8 mouse cellular contexts compared by ENCODE assay signal in the genomic region with DNA sequence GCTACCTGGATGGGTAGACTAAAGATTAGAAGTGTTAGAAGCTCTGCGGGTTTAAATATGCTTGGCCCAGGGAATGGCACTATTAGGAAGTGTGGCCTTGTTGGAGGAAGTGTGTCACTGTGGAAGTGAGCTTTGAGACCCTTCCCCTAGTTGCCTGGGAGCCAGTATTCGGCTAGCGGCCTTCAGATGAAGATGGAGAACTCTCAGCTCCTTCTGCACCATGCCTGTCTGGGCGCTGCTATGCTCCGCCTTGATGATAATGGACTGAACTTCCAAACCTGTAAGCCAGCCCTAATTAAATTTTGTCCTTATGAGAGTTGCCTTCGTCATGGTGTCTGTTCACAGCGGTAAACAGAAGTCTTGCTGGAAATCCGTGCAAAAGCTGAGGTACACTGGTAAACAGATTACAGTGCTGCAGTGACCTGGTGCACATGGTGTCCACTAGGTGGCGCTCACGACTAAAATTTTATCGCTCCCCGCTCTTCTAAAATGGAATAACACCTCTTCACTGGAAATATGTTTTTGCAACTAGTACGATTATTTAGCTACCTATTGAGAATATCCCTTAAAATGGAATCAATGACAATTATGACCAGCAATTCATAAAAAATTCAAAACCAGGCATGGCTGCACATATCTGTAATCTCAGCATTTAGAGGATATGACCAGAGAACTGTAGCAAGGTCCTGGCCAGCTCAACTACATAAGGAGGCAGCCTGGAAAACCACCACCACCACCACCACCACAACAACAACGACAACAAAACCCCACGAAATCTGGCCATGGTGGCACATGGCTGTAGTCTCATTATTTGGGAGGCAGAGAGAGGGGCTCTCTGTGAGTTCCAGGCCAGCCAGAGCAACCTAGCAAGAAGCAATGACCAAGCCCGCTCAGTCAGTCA.
DNase-seq lines count a peak whose midpoint lies in the region; ATAC-seq lines count a peak whose summit lies in the region.

No protein-coding gene starts in this region.

- no peaks in the 10 kb centered on the region for H3K36me3 ChIP-seq in kidney, embryonic 14.5 days (ENCODE audit: control insufficient read depth, insufficient read depth, low read length)
- no peaks in the 10 kb centered on the region for H3K36me3 ChIP-seq in forebrain, embryonic 12.5 days (replicated peaks)
- H3K36me3 ChIP-seq in hindbrain, embryonic 15.5 days = no peaks in the 10 kb centered on the region
- H3K36me3 ChIP-seq in limb, embryonic 13.5 days = no peaks in the 10 kb centered on the region
- no peaks in the 10 kb centered on the region for H3K36me3 ChIP-seq in neural tube, embryonic 11.5 days (ENCODE audit: control insufficient read depth, insufficient read depth, low read length)
- no peaks in the 10 kb centered on the region for H3K36me3 ChIP-seq in stomach, embryonic 14.5 days (ENCODE audit: control insufficient read depth, insufficient read depth, low read length)

- H3K9ac ChIP-seq in kidney, embryonic 14.5 days (ENCODE audit: low read depth, low read length) = no peak overlapping the region
- H3K9ac ChIP-seq in forebrain, embryonic 12.5 days = no peak overlapping the region
- no peak overlapping the region for H3K9ac ChIP-seq in hindbrain, embryonic 15.5 days
- H3K9ac ChIP-seq in limb, embryonic 13.5 days = no peak overlapping the region
- no peak overlapping the region for H3K9ac ChIP-seq in neural tube, embryonic 11.5 days (ENCODE audit: low read length)
- no peak overlapping the region for H3K9ac ChIP-seq in stomach, embryonic 14.5 days (replicated peaks; ENCODE audit: low read depth, low read length)

- DNase-seq in kidney, adult 18-20 months = peak; percentile 61
- peak; percentile 47 for DNase-seq in brain, embryonic 18.5 days (ENCODE audit: low read depth, low spot score)
- DNase-seq in neural tube, embryonic 11.5 days (ENCODE audit: low spot score) = peak; percentile 71

- ATAC-seq in kidney, embryonic 14.5 days (ENCODE audit: low FRiP score, low TSS enrichment) = no peak
- ATAC-seq in forebrain, embryonic 12.5 days (ENCODE audit: low FRiP score) = peak; percentile 75; the same call in 1 of the 2 replicates
- peak; percentile 80 for ATAC-seq in hindbrain, embryonic 15.5 days (ENCODE audit: low FRiP score, low read depth)
- peak; percentile 62; the same call in 1 of the 2 replicates for ATAC-seq in limb, embryonic 13.5 days (ENCODE audit: low FRiP score, low read depth)
- peak; percentile 75; the same call in 1 of the 2 replicates for ATAC-seq in neural tube, embryonic 11.5 days (ENCODE audit: insufficient read depth, low FRiP score, low TSS enrichment)
- ATAC-seq in stomach, embryonic 14.5 days (ENCODE audit: insufficient number of reproducible peaks, insufficient read depth, low FRiP score, low read depth) = peak; percentile 53; the same call in 1 of the 2 replicates

- no peaks in the 10 kb centered on the region for H3K9me3 ChIP-seq in kidney, embryonic 14.5 days (ENCODE audit: control insufficient read depth, low read length)
- H3K9me3 ChIP-seq in forebrain, embryonic 12.5 days = no peaks in the 10 kb centered on the region
- H3K9me3 ChIP-seq in hindbrain, embryonic 15.5 days = no peaks in the 10 kb centered on the region
- no peaks in the 10 kb centered on the region for H3K9me3 ChIP-seq in limb, embryonic 13.5 days
- no peaks in the 10 kb centered on the region for H3K9me3 ChIP-seq in neural tube, embryonic 11.5 days (ENCODE audit: control insufficient read depth, low read length)
- no peaks in the 10 kb centered on the region for H3K9me3 ChIP-seq in stomach, embryonic 14.5 days (ENCODE audit: control insufficient read depth, low read depth, low read length)

- H3K4me3 ChIP-seq in kidney, embryonic 14.5 days (ENCODE audit: low read length) = no peak overlapping the region
- no peak overlapping the region for H3K4me3 ChIP-seq in forebrain, embryonic 12.5 days (replicated peaks)
- H3K4me3 ChIP-seq in hindbrain, embryonic 15.5 days = no peak overlapping the region
- H3K4me3 ChIP-seq in limb, embryonic 13.5 days = no peak overlapping the region
- H3K4me3 ChIP-seq in neural tube, embryonic 11.5 days (ENCODE audit: low read depth, low read length) = no peak overlapping the region
- H3K4me3 ChIP-seq in stomach, embryonic 14.5 days (ENCODE audit: low read depth, low read length) = no peak overlapping the region

- H3K27me3 ChIP-seq in kidney, embryonic 14.5 days (ENCODE audit: control insufficient read depth, insufficient read depth, low read length) = 0 out of 2 replicates have a peak, but pooled peaks cover 3% of the 10 kb centered on the region
- H3K27me3 ChIP-seq in forebrain, embryonic 12.5 days = no peaks in the 10 kb centered on the region
- no peaks in the 10 kb centered on the region for H3K27me3 ChIP-seq in hindbrain, embryonic 15.5 days
- H3K27me3 ChIP-seq in limb, embryonic 13.5 days = peaks cover 5% of the 10 kb centered on the region
- H3K27me3 ChIP-seq in neural tube, embryonic 11.5 days (ENCODE audit: control insufficient read depth, insufficient read depth, low read length) = no peaks in the 10 kb centered on the region
- no peaks in the 10 kb centered on the region for H3K27me3 ChIP-seq in stomach, embryonic 14.5 days (ENCODE audit: control insufficient read depth, insufficient read depth, low read length)

- H3K4me1 ChIP-seq in kidney, embryonic 14.5 days (ENCODE audit: control insufficient read depth, insufficient read depth, low read length) = no peaks in the 10 kb centered on the region
- H3K4me1 ChIP-seq in forebrain, embryonic 12.5 days = peaks cover 5% of the 10 kb centered on the region; the same call in 1 of the 2 replicates
- 0 out of 2 replicates have a peak, but pooled peaks cover 5% of the 10 kb centered on the region for H3K4me1 ChIP-seq in hindbrain, embryonic 15.5 days (replicated peaks)
- H3K4me1 ChIP-seq in limb, embryonic 13.5 days = no peaks in the 10 kb centered on the region
- H3K4me1 ChIP-seq in neural tube, embryonic 11.5 days (ENCODE audit: control insufficient read depth, insufficient read depth, low read length) = no peaks in the 10 kb centered on the region
- H3K4me1 ChIP-seq in stomach, embryonic 14.5 days (ENCODE audit: control insufficient read depth, insufficient read depth, low read length) = no peaks in the 10 kb centered on the region

- no peak overlapping the region for H3K4me2 ChIP-seq in kidney, embryonic 14.5 days (replicated peaks; ENCODE audit: low read depth, low read length)
- H3K4me2 ChIP-seq in forebrain, embryonic 12.5 days = no peak overlapping the region
- H3K4me2 ChIP-seq in hindbrain, embryonic 15.5 days = no peak overlapping the region
- no peak overlapping the region for H3K4me2 ChIP-seq in limb, embryonic 13.5 days (replicated peaks)
- no peak overlapping the region for H3K4me2 ChIP-seq in neural tube, embryonic 11.5 days (ENCODE audit: low read depth)
- no peak overlapping the region for H3K4me2 ChIP-seq in stomach, embryonic 14.5 days (replicated peaks; ENCODE audit: low read depth, low read length)

- H3K27ac ChIP-seq in kidney, embryonic 14.5 days (ENCODE audit: low read depth, low read length) = no peak overlapping the region
- H3K27ac ChIP-seq in forebrain, embryonic 12.5 days = no peak overlapping the region
- H3K27ac ChIP-seq in hindbrain, embryonic 15.5 days (replicated peaks) = no peak overlapping the region
- H3K27ac ChIP-seq in limb, embryonic 13.5 days = no peak overlapping the region
- H3K27ac ChIP-seq in neural tube, embryonic 11.5 days (ENCODE audit: low read depth, low read length) = no peak overlapping the region
- H3K27ac ChIP-seq in stomach, embryonic 14.5 days (ENCODE audit: low read length) = no peak overlapping the region

- WGBS in kidney, embryonic 14.5 days = 36% methylated on average over 16 of the region's 16 CpGs
- WGBS in forebrain, embryonic 12.5 days = 33% methylated on average over 16 of the region's 16 CpGs
- WGBS in hindbrain, embryonic 15.5 days = 33% methylated on average over 16 of the region's 16 CpGs
- WGBS in limb, embryonic 13.5 days = 31% methylated on average over 16 of the region's 16 CpGs
- 37% methylated on average over 16 of the region's 16 CpGs for WGBS in neural tube, embryonic 11.5 days
- 30% methylated on average over 16 of the region's 16 CpGs for WGBS in stomach, embryonic 14.5 days
